Mouse (Mus musculus): ENCODE results near the gene Eef1akmt4. TPM values are rescaled to one million over a fixed set of nuclear protein-coding genes. Genes with fewer than 3 reads are reported as not detected.

The Eef1akmt4 gene
- total and polyA plus RNA-seq, 3 experiments, result 37.1 to 52.2 TPM; not detected in 1

- Histone ChIP-seq H3K27me3 (ENCODE audit: control insufficient read depth in 1 of 2, insufficient read depth in 2 of 2, low read length in 2 of 2) (no peaks in the 10 kb centered on the region), H3K79me2 (ENCODE audit: control insufficient read depth, insufficient read depth, low read length, poor library complexity) (no peaks in the 10 kb centered on the region), H3K9ac (ENCODE audit: control insufficient read depth, low read depth, low read length, poor library complexity, severe bottlenecking) (no peak overlapping the region), H3K9me3 (replicated peaks; ENCODE audit: insufficient read depth, low read length) (no peaks in the 10 kb centered on the region), H3K4me1 (ENCODE audit: control insufficient read depth in 1 of 2, insufficient read depth in 2 of 2, low read length in 2 of 2) (peaks cover 6 to 24% of the 10 kb centered on the region in 2 experiments), H3K4me3 (ENCODE audit: control insufficient read depth in 1 of 2, insufficient read depth in 1 of 2, low read depth in 2 of 2, low read length in 2 of 2) (no peak overlapping the region), H3K36me3 (ENCODE audit: control insufficient read depth in 1 of 2, insufficient read depth in 2 of 2, low read length in 2 of 2) (peaks cover 0 to 15% of the 10 kb centered on the region in 2 experiments; a peak in 2 of 4 replicates), H3K27ac (ENCODE audit: control insufficient read depth, low read depth, low read length) (no peak overlapping the region)
- no peak for TF ChIP-seq MYC (IDR thresholded peaks at IDR 0.05; ENCODE audit: low read depth, low read length)
- no peak for TF ChIP-seq HCFC1 (IDR thresholded peaks at IDR 0.05; ENCODE audit: low read depth, low read length)
- no peak for TF ChIP-seq TBP (IDR thresholded peaks at IDR 0.05; ENCODE audit: low read depth, low read length)
- no peak for TF ChIP-seq ZMIZ1 (IDR thresholded peaks at IDR 0.05; ENCODE audit: low read depth, low read length)
- TF ChIP-seq EP300 (IDR thresholded peaks at IDR 0.05; ENCODE audit: low read depth in 1 of 2, low read length in 2 of 2), result 0 out of 4 replicates have a peak, but pooled peaks of 1 of the 2 experiments have one; percentile 10
- TF ChIP-seq MEF2A (IDR thresholded peaks at IDR 0.05; ENCODE audit: extremely low read depth, insufficient replicate concordance, low read depth, low read length, poor library complexity, severe bottlenecking), result no peak
- TF ChIP-seq ETS1 (IDR thresholded peaks at IDR 0.05; ENCODE audit: low read depth, low read length), result no peak
- TF ChIP-seq TCF12 (IDR thresholded peaks at IDR 0.05; ENCODE audit: low read depth, low read length), result no peak
- no peak for TF ChIP-seq CTCF (IDR thresholded peaks at IDR 0.05 in 2 of 3, conservative IDR thresholded peaks at IDR 0.05 in 1 of 3; ENCODE audit: control insufficient read depth in 1 of 3, insufficient read depth in 1 of 3, low read depth in 2 of 3, low read length in 3 of 3, poor library complexity in 1 of 3, severe bottlenecking in 1 of 3)
- no peak for TF ChIP-seq GABPA (IDR thresholded peaks at IDR 0.05; ENCODE audit: low read depth, low read length)
- TF ChIP-seq POLR2A (IDR thresholded peaks at IDR 0.05; ENCODE audit: control insufficient read depth in 1 of 2, insufficient read depth in 1 of 2, low read depth in 1 of 2, low read length in 2 of 2, poor library complexity in 1 of 2), result no peak
- no peak for TF ChIP-seq ZKSCAN1 (IDR thresholded peaks at IDR 0.05; ENCODE audit: low read depth, low read length)
- 0 out of 2 replicates have a peak, but pooled peaks have one; percentile 71 for TF ChIP-seq JUND (IDR thresholded peaks at IDR 0.05; ENCODE audit: low read depth, low read length)
- TF ChIP-seq SIN3A (IDR thresholded peaks at IDR 0.05; ENCODE audit: low read length), result 0 out of 2 replicates have a peak, but pooled peaks have one; percentile 22
- no peak for TF ChIP-seq MAFK (IDR thresholded peaks at IDR 0.05; ENCODE audit: borderline replicate concordance, low read depth, low read length)
- peak; percentile 47; the same call in 1 of the 2 replicates for TF ChIP-seq ELF1 (IDR thresholded peaks at IDR 0.05; ENCODE audit: low read depth, low read length)
- no peak for TF ChIP-seq MAX (IDR thresholded peaks at IDR 0.05; ENCODE audit: low read length)
- peak; percentile 59 for DNase-seq (ENCODE audit: low read depth, low spot score)
Observed at GRCm38 (mm10) chr16:20596687-20597441, 14.5 kb upstream of the Eef1akmt4 start.

GRCm38 (mm10) chr16:20600511-20600910 lies 10.9 kb upstream of the Eef1akmt4 start:
- Histone ChIP-seq H3K4me3 (ENCODE audit: control insufficient read depth in 1 of 2, insufficient read depth in 1 of 2, low read depth in 2 of 2, low read length in 2 of 2) (no peak overlapping the region), H3K9me3 (replicated peaks; ENCODE audit: insufficient read depth, low read length) (no peaks in the 10 kb centered on the region), H3K36me3 (ENCODE audit: control insufficient read depth in 1 of 2, insufficient read depth in 2 of 2, low read length in 2 of 2) (peaks cover 0 to 7% of the 10 kb centered on the region in 2 experiments; a peak in 2 of 4 replicates), H3K9ac (ENCODE audit: control insufficient read depth, low read depth, low read length, poor library complexity, severe bottlenecking) (no peak overlapping the region), H3K27me3 (ENCODE audit: control insufficient read depth in 1 of 2, insufficient read depth in 2 of 2, low read length in 2 of 2) (no peaks in the 10 kb centered on the region), H3K79me2 (ENCODE audit: control insufficient read depth, insufficient read depth, low read length, poor library complexity) (no peaks in the 10 kb centered on the region), H3K27ac (ENCODE audit: control insufficient read depth, low read depth, low read length) (no peak overlapping the region), H3K4me1 (ENCODE audit: control insufficient read depth in 1 of 2, insufficient read depth in 2 of 2, low read length in 2 of 2) (peaks cover under 1 to 10% of the 10 kb centered on the region in 2 experiments; a peak in 3 of 4 replicates)
- DNase-seq (ENCODE audit: low read depth, low spot score), result no peak
- TF ChIP-seq MEF2A (IDR thresholded peaks at IDR 0.05; ENCODE audit: extremely low read depth, insufficient replicate concordance, low read depth, low read length, poor library complexity, severe bottlenecking), result no peak
- TF ChIP-seq SMC3 (IDR thresholded peaks at IDR 0.05; ENCODE audit: low read depth, low read length), result no peak
- no peak for TF ChIP-seq SIN3A (IDR thresholded peaks at IDR 0.05; ENCODE audit: low read length)
- TF ChIP-seq EP300 (IDR thresholded peaks at IDR 0.05; ENCODE audit: low read depth in 1 of 2, low read length in 2 of 2), result no peak
- TF ChIP-seq ZKSCAN1 (IDR thresholded peaks at IDR 0.05; ENCODE audit: low read depth, low read length), result no peak
- TF ChIP-seq TAL1 (IDR thresholded peaks at IDR 0.05; ENCODE audit: low read length), result no peak
- no peak for TF ChIP-seq NELFE (IDR thresholded peaks at IDR 0.05; ENCODE audit: low read depth, low read length)
- TF ChIP-seq JUND (IDR thresholded peaks at IDR 0.05; ENCODE audit: low read depth, low read length), result no peak
- no peak for TF ChIP-seq CHD1 (IDR thresholded peaks at IDR 0.05; ENCODE audit: low read depth, low read length)
- TF ChIP-seq BHLHE40 (IDR thresholded peaks at IDR 0.05; ENCODE audit: borderline replicate concordance, low read depth, low read length), result no peak
- TF ChIP-seq ZMIZ1 (IDR thresholded peaks at IDR 0.05; ENCODE audit: low read depth, low read length), result no peak
- no peak for TF ChIP-seq POLR2A (IDR thresholded peaks at IDR 0.05; ENCODE audit: control insufficient read depth in 1 of 2, insufficient read depth in 1 of 2, low read depth in 1 of 2, low read length in 2 of 2, poor library complexity in 1 of 2)
- TF ChIP-seq ELF1 (IDR thresholded peaks at IDR 0.05; ENCODE audit: low read depth, low read length), result no peak
- TF ChIP-seq MAX (IDR thresholded peaks at IDR 0.05; ENCODE audit: low read length), result no peak
- no peak for TF ChIP-seq UBTF (IDR thresholded peaks at IDR 0.05; ENCODE audit: borderline replicate concordance, insufficient read depth, low read depth, low read length)
- TF ChIP-seq TBP (IDR thresholded peaks at IDR 0.05; ENCODE audit: low read depth, low read length), result no peak
- TF ChIP-seq CHD2 (IDR thresholded peaks at IDR 0.05; ENCODE audit: low read length), result no peak
- TF ChIP-seq TCF12 (IDR thresholded peaks at IDR 0.05; ENCODE audit: low read depth, low read length), result no peak
- no peak for TF ChIP-seq POLR2AphosphoS5 (IDR thresholded peaks at IDR 0.05; ENCODE audit: borderline replicate concordance, low read depth, low read length)

Measured in MEL (cell line).